Mouse (Mus musculus) testis, adult 2 months (tissue): ENCODE results near the gene Abcf3.

Experiments
- CTCF ChIP-seq: fragments of 200-500 bp; IDR thresholded peaks from 2 replicates; pipeline ENCODE4 v1.5.1; 2012; ENCODE audit warnings: low read depth, mild to moderate bottlenecking, inconsistent platforms, low read length, moderate library complexity; ENCODE audit not compliant: control insufficient read depth, insufficient read depth, insufficient replicate concordance
- POLR2A ChIP-seq: fragments of 200-500 bp; IDR thresholded peaks from 2 replicates; pipeline ENCODE4 v1.6.1; 2012; ENCODE audit warnings: low read depth, mild to moderate bottlenecking, inconsistent platforms, low read length, moderate library complexity; ENCODE audit not compliant: control insufficient read depth

GRCm38 (mm10) chr16:20516032-20516431 lies 32.3 kb upstream of the Abcf3 start:
- TF ChIP-seq CTCF (no peak), POLR2A (no peak)
